Mouse (Mus musculus) hindbrain, embryonic 16.5 days (tissue): ENCODE data around the gene Prokr2. TPM values are rescaled to one million over a fixed set of nuclear protein-coding genes. Genes with fewer than 3 reads are reported as not detected.

Experiments
- ATAC-seq: fragments of 200-750 bp; cut with Nextera tagmentation; 2 replicates; pipeline ENCODE4 v1.8.0; 2017; ENCODE audit warnings: moderate TSS enrichment, moderate library complexity
- H3K27ac ChIP-seq: fragments of 300-500 bp; sonication (generic); 2 replicates; pipeline ENCODE4 v1.5.1; 2014; ENCODE audit warnings: low read depth, mild to moderate bottlenecking, control low read depth, low read length, moderate library complexity
- H3K27me3 ChIP-seq: fragments of 300-500 bp; sonication (generic); replicated peaks from 2 replicates; pipeline ENCODE4 v1.6.1; 2014; ENCODE audit warnings: low read length; ENCODE audit not compliant: control insufficient read depth, insufficient read depth
- H3K36me3 ChIP-seq: fragments of 300-500 bp; sonication (generic); 2 replicates; pipeline ENCODE4 v1.6.1; 2014; ENCODE audit warnings: mild to moderate bottlenecking, low read length, moderate library complexity, mixed read lengths; ENCODE audit not compliant: control insufficient read depth, insufficient read depth
- H3K4me1 ChIP-seq: fragments of 300-500 bp; sonication (generic); 2 replicates; pipeline ENCODE4 v1.6.1; 2014; ENCODE audit warnings: low read depth, low read length; ENCODE audit not compliant: control insufficient read depth, insufficient read depth
- H3K4me2 ChIP-seq: fragments of 300-500 bp; sonication (generic); 2 replicates; pipeline ENCODE4 v1.6.1; 2014; ENCODE audit warnings: mild to moderate bottlenecking, low read length, control low read depth, moderate library complexity
- H3K4me3 ChIP-seq: fragments of 300-500 bp; sonication (generic); 2 replicates; pipeline ENCODE4 v1.5.1; 2014; ENCODE audit warnings: mild to moderate bottlenecking, low read length, control low read depth, moderate library complexity
- H3K9ac ChIP-seq: fragments of 300-500 bp; sonication (generic); 2 replicates; pipeline ENCODE4 v1.6.1; 2014; ENCODE audit warnings: low read depth, mild to moderate bottlenecking, control low read depth, low read length, moderate library complexity
- H3K9me3 ChIP-seq: fragments of 300-500 bp; sonication (generic); 2 replicates; pipeline ENCODE4 v1.6.1; 2014; ENCODE audit warnings: mild to moderate bottlenecking, low read length, moderate library complexity; ENCODE audit not compliant: control insufficient read depth
- WGBS: fragments of 180-500 bp; shearing (Covaris S2); extraction: QIAGEN DNeasy Blood & Tissue Kit; methylation state at CpG from one replicate; pipeline ENCODE4 v1.1.7; 2014; 5-methylcytosine and 5-hydroxymethylcytosine counted together
- polyA plus RNA-seq: library from polyadenylated mRNA; unstranded; fragments of >200 nt; fragmentation: Nextera tagmentation; extraction: Ambion mirVana; gene quantifications from 2 replicates; pipeline ENCODE4 v1.2.1, GENCODE M21; 2015

Gene Prokr2
- polyA plus RNA-seq, 1 experiment from 2014 or later = 4.0 TPM

GRCm38 (mm10) chr2:132373748-132374147 lies 11.5 kb downstream of the Prokr2 start:
- Histone ChIP-seq H3K9ac (no peak overlapping the region), H3K4me2 (no peak overlapping the region), H3K27ac (no peak overlapping the region), H3K36me3 (no peaks in the 10 kb centered on the region), H3K4me1 (no peaks in the 10 kb centered on the region), H3K27me3 (no peaks in the 10 kb centered on the region), H3K4me3 (no peak overlapping the region), H3K9me3 (no peaks in the 10 kb centered on the region; the same call in 1 of the 2 replicates)
- 93% methylated on average over 17 of the region's 17 CpGs for WGBS
- no peak for ATAC-seq

- Histone ChIP-seq H3K36me3 (no peaks in the 10 kb centered on the region), H3K27me3 (no peaks in the 10 kb centered on the region), H3K9me3 (no peaks in the 10 kb centered on the region; the same call in 1 of the 2 replicates), H3K4me2 (no peak overlapping the region), H3K4me3 (no peak overlapping the region), H3K27ac (no peak overlapping the region), H3K4me1 (no peaks in the 10 kb centered on the region), H3K9ac (no peak overlapping the region)
- WGBS = 86% methylated on average over 3 of the region's 3 CpGs
- no peak for ATAC-seq
Observed at GRCm38 (mm10) chr2:132368433-132368832, 16.8 kb downstream of the Prokr2 start.

GRCm38 (mm10) chr2:132343846-132344245 lies 41.4 kb downstream of the Prokr2 start:
- Histone ChIP-seq H3K9ac (no peak overlapping the region), H3K4me1 (no peaks in the 10 kb centered on the region), H3K4me2 (no peak overlapping the region), H3K27me3 (no peaks in the 10 kb centered on the region), H3K4me3 (no peak overlapping the region), H3K9me3 (no peaks in the 10 kb centered on the region), H3K27ac (no peak overlapping the region), H3K36me3 (no peaks in the 10 kb centered on the region)
- ATAC-seq = no peak
- 86% methylated on average over 11 of the region's 11 CpGs for WGBS

- no peaks in the 10 kb centered on the region for H3K4me1 ChIP-seq
- no peaks in the 10 kb centered on the region for H3K36me3 ChIP-seq
- no peak for ATAC-seq
- WGBS = 96% methylated on average over 3 of the region's 3 CpGs
- no peak overlapping the region for H3K27ac ChIP-seq
- no peak overlapping the region for H3K4me2 ChIP-seq
- no peak overlapping the region for H3K9ac ChIP-seq
- no peak overlapping the region for H3K4me3 ChIP-seq
- H3K27me3 ChIP-seq = no peaks in the 10 kb centered on the region
- no peaks in the 10 kb centered on the region for H3K9me3 ChIP-seq
Observed at GRCm38 (mm10) chr2:132341293-132341692, 44.0 kb downstream of the Prokr2 start.

- H3K9me3 ChIP-seq = no peaks in the 10 kb centered on the region
- H3K9ac ChIP-seq = no peak overlapping the region
- no peaks in the 10 kb centered on the region for H3K36me3 ChIP-seq
- no peaks in the 10 kb centered on the region for H3K27me3 ChIP-seq
- H3K4me3 ChIP-seq = no peak overlapping the region
- H3K4me2 ChIP-seq = no peak overlapping the region
- no peak overlapping the region for H3K27ac ChIP-seq
- ATAC-seq = no peak
- WGBS = 80% methylated on average over 2 of the region's 2 CpGs
- H3K4me1 ChIP-seq = no peaks in the 10 kb centered on the region
Observed at GRCm38 (mm10) chr2:132340350-132340749, 44.9 kb downstream of the Prokr2 start.

GRCm38 (mm10) chr2:132337202-132337601 lies 48.0 kb downstream of the Prokr2 start:
- H3K9me3 ChIP-seq = no peaks in the 10 kb centered on the region
- no peak overlapping the region for H3K4me2 ChIP-seq
- no peaks in the 10 kb centered on the region for H3K4me1 ChIP-seq
- H3K9ac ChIP-seq = no peak overlapping the region
- ATAC-seq = no peak
- no peak overlapping the region for H3K27ac ChIP-seq
- no peak overlapping the region for H3K4me3 ChIP-seq
- H3K27me3 ChIP-seq = no peaks in the 10 kb centered on the region
- H3K36me3 ChIP-seq = no peaks in the 10 kb centered on the region
- WGBS = 83% methylated on average over 2 of the region's 2 CpGs

GRCm38 (mm10) chr2:132323541-132323940 lies 61.7 kb downstream of the Prokr2 start:
- ATAC-seq = no peak
- Histone ChIP-seq H3K9me3 (no peaks in the 10 kb centered on the region), H3K4me3 (no peak overlapping the region), H3K27me3 (no peaks in the 10 kb centered on the region), H3K4me1 (no peaks in the 10 kb centered on the region), H3K9ac (no peak overlapping the region), H3K4me2 (no peak overlapping the region), H3K36me3 (no peaks in the 10 kb centered on the region), H3K27ac (no peak overlapping the region)
- WGBS = 58% methylated on average over 4 of the region's 4 CpGs

GRCm38 (mm10) chr2:132320516-132320915 lies 64.7 kb downstream of the Prokr2 start:
- ATAC-seq = no peak
- Histone ChIP-seq H3K36me3 (no peaks in the 10 kb centered on the region), H3K9ac (no peak overlapping the region), H3K4me1 (no peaks in the 10 kb centered on the region), H3K9me3 (no peaks in the 10 kb centered on the region), H3K4me3 (no peak overlapping the region), H3K4me2 (no peak overlapping the region), H3K27me3 (no peaks in the 10 kb centered on the region), H3K27ac (no peak overlapping the region)
- WGBS = 71% methylated on average over 5 of the region's 5 CpGs

- Histone ChIP-seq H3K9me3 (0 out of 2 replicates have a peak, but pooled peaks cover 2% of the 10 kb centered on the region), H3K27me3 (no peaks in the 10 kb centered on the region)
- WGBS = 95% methylated on average over 1 of the region's 1 CpGs
Observed at GRCm38 (mm10) chr2:132317178-132317577, 68.1 kb downstream of the Prokr2 start.

More at GRCm38 (mm10) chr2:132317178-132317577, 68.1 kb downstream of the Prokr2 start:
- no peak overlapping the region for H3K27ac ChIP-seq
- no peaks in the 10 kb centered on the region for H3K36me3 ChIP-seq
- H3K4me3 ChIP-seq = no peak overlapping the region
- H3K4me1 ChIP-seq = no peaks in the 10 kb centered on the region
- H3K9ac ChIP-seq = no peak overlapping the region
- ATAC-seq = no peak
- no peak overlapping the region for H3K4me2 ChIP-seq
